Mouse (Mus musculus): ENCODE results near the gene Olfr1418.

The Olfr1418 gene

DNA sequence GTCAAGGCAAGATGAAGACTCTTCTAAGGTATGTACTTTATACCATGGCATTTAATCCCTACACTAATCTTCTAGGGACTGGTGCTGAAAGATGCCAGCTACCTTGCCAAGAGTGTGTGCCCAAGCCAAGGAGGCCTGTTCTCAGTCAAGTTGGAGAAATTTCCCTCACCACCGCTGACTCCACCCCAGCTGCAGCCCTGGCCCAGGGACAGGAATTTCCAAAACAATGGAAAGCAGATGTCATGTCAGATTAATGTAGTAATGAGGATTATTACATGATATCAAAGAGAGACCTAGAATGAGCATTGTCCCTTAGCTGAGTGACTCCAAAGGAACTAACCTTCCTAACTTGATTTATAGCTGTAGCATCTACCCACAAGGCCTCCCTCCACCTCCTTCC, 50.0 kb downstream of the Olfr1418 start:
- peak; percentile 31 for DNase-seq (ENCODE audit: low spot score)

DNA sequence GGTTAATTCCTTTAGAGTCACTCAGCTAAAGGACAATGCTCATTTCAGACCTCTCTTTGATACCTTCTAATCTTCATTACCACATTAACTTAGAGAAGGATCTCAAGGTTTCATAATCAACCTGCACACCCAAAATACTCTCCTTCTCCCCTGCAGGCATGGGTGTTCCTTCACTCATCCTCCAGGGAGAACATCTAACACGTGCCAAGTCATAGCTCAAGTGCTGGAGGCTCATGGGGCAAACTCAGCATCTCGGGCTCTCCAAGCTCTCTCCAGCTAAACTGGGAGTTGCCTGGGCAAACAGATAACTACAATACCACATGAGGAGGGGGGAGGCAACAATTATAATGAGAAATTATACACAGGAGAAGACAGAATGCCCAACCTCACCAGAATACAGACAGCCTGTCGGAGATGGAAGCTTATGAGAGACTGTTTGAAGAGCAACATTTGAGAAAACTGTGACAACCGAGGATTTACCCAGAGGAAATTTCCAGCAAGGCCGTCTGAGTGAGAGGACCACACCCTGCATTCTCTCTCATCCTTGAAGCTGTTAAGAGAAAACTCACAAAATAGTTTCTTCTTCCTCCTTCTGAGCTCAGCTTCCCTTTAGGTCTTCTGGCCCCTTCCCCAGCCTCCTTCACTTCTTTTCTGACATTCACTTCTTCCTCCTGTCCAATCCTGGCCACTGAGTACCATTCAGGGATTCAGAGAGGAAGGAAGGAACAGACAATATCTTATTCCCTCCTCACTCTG, 50.7 kb downstream of the Olfr1418 start:
- DNase-seq (ENCODE audit: low spot score) = no peak

DNA sequence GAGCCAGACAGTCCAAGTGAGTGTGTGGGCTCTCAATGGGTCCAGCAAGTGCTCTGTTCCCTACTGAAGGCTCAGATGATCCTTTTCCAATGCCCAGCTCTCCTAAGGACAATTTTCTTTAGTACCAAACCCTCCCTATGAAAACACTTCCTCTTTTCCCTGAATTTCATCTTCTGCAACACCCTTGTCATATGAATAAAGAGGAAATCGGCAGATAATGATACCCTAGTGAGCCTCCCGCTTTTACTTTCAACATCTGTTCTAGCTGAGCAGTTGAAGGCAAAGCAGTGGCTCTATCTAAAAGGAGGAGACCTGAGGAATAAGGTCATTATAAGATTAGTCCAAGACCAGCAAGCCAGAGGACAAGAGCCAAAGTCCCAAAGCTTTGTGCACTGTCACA, 52.4 kb downstream of the Olfr1418 start:
- no peak for DNase-seq (ENCODE audit: low spot score)

DNA sequence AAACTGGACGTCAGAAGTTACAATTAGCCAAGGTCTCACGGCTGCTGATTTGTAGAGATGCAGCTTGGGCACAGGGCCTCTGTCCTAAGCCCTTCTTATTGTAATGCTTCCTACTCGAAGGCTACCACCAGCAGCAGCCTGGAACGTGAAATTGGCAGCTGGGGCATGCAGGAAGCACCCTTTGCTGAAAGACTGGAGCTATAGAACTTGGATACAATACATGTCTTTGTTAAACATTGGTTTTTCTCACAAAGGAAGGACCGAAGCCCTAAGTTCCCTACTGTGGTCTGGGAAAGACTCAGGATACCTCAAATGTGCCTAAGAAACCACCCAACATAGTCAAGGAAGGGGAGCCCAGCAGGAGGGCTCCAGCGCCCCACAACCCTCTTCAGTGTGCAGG, 53.0 kb downstream of the Olfr1418 start:
- DNase-seq (ENCODE audit: low spot score) = no peak

DNA sequence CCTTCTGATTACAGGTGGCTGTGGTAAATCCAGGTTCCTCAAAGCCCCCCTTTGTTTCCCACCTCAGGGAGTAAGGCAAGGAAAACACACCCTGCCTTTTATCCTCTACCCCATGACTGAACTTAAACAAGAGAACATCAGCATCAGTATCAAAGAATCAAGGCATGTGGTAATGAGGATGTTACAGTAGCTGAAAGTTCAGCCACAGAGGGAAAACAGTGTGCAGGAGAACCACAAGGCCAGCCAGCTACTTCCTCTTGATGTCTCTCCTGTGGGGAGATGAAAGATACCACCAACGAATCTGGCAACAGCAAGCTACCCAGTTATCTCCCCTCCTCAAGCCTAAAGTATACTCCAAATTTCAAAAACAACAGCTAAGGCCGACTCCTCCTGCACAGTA, 53.6 kb downstream of the Olfr1418 start:
- DNase-seq (ENCODE audit: low spot score) = no peak

DNA sequence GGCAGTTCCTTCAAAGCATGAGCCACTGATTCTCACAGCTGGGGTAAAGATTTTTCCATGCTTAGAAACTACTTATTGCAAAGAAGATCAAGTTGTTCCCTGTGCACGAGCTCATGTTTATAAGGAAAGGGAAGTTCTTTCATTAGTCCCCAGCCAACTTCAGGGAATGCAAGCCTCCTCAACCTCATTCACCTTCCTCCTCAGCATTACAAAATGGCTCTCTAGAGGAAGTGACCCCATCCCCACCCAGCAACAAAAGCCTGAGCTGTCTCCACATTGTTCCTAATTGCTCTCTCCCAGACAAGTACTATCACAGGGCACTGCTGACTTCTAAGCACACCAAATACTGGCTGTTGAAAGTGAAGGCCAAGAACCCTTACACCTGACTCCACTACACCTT, 56.4 kb downstream of the Olfr1418 start:
- no peak for DNase-seq (ENCODE audit: low spot score)

Data from adipocyte (in vitro differentiated cells).